Mouse (Mus musculus): ENCODE results near the gene Kcng1. TPM values are rescaled to one million over a fixed set of nuclear protein-coding genes. Genes with fewer than 3 reads are reported as not detected.

The Kcng1 gene
- total RNA-seq, 2 experiments from 2014 or later = 0.08 TPM

- DNase-seq = peak; percentile 38 to 48
- intact Hi-C loops (cut with DNase I) = loop anchor here (2.0 kb wide), 1 partner anchor 23 kb away; the partner anchor contains the start of gene Adnp
Observed at GRCm38 (mm10) chr2:168229116-168230025, 52.2 kb downstream of the Kcng1 start.

- intact Hi-C loops (cut with DNase I) = no loop called here
- DNase-seq = no peak
Observed at GRCm38 (mm10) chr2:168223326-168223725, 58.2 kb downstream of the Kcng1 start.

DNA sequence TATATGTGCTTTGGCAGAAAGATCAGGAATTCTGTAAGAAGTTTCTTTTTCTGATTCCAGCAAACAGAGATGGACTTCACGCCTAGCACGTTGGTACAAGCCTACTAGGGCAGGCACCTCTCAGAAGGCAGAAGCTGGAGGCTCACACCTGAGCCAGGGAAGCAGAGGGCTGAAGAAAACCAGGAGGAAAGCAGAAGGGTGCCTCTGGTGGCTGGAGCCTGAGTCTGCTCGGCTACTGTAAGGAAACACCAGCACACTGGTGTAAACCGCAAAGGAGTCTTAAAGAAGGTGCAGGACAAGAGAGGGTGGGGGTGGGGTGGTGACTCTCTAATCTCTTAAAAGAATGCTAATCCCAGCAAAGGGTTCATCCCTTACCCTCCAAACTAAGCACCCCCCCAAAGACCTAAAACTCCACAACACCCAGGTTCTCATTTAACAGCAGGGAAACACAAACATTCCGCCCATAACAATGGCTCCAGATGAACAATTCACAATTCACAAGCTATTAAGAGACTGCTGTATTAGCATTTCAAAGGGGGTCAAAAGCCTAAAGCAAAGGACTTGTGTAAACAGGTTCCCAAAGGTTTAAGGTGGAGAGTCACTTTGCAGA is 67.6 kb downstream of the Kcng1 start:
- no peak for DNase-seq
- intact Hi-C loops (cut with DNase I) = no loop called here

Other genes with a start within 250 kb of the Kcng1 start
- 1 to 10 TPM; 2.7 to 3.1 TPM for gene Pard6b, start 200.7 kb downstream of the Kcng1 start, total RNA-seq (2021)
- gene Adnp, start 74.6 kb downstream of the Kcng1 start, total RNA-seq (2021) = 10 to 100 TPM; 32.6 to 33.2 TPM
- gene Gm20716, start 51.4 kb downstream of the Kcng1 start, total RNA-seq (2021) = 10 to 100 TPM; 14.3 to 16.5 TPM
- gene Dpm1, start 51.1 kb downstream of the Kcng1 start, total RNA-seq (2021) = 10 to 100 TPM; 76.0 to 92.6 TPM
- gene Mocs3, start 51.1 kb downstream of the Kcng1 start, total RNA-seq (2021) = 1 to 10 TPM; 7.9 to 8.0 TPM